Mouse (Mus musculus) midbrain, postnatal 0 days (tissue): ENCODE measurements around the gene Bhlha15. TPM values are rescaled to one million over a fixed set of nuclear protein-coding genes. Genes with fewer than 3 reads are reported as not detected.
A peak's percentile ranks its signal among the peaks of the same experiment; 100 is the strongest.

Experiments
- ATAC-seq: fragments of 200-750 bp; cut with Nextera tagmentation; 2 replicates; pipeline ENCODE4 v1.8.0; 2017; ENCODE audit warnings: moderate number of reproducible peaks, mild to moderate bottlenecking, moderate TSS enrichment, moderate library complexity; ENCODE audit not compliant: low FRiP score
- DNase-seq: peaks from one replicate; pipeline ENCODE4 v3.0.0-alpha.2; 2015; ENCODE audit warnings: low spot score
- H3K27ac ChIP-seq: fragments of 300-500 bp; sonication (generic); 2 replicates; pipeline ENCODE4 v1.5.1; 2014; ENCODE audit warnings: low read depth, mild to moderate bottlenecking, low read length, mixed read lengths
- H3K27me3 ChIP-seq: fragments of 300-500 bp; sonication (generic); 2 replicates; pipeline ENCODE4 v1.6.1; 2014; ENCODE audit warnings: low read length, control low read depth, mixed read lengths; ENCODE audit not compliant: insufficient read depth
- H3K36me3 ChIP-seq: fragments of 300-500 bp; sonication (generic); 2 replicates; pipeline ENCODE4 v1.6.1; 2014; ENCODE audit warnings: low read length, control low read depth, mixed read lengths; ENCODE audit not compliant: insufficient read depth
- H3K4me1 ChIP-seq: fragments of 300-500 bp; sonication (generic); 2 replicates; pipeline ENCODE4 v1.6.1; 2014; ENCODE audit warnings: mild to moderate bottlenecking, control low read depth, antibody characterized with exemption, low read length, mixed read lengths; ENCODE audit not compliant: insufficient read depth
- H3K4me2 ChIP-seq: fragments of 300-500 bp; sonication (generic); 2 replicates; pipeline ENCODE4 v1.6.1; 2014; ENCODE audit warnings: low read depth, mild to moderate bottlenecking, low read length, mixed read lengths; ENCODE audit not compliant: poor library complexity, severe bottlenecking
- H3K4me3 ChIP-seq: fragments of 300-500 bp; sonication (generic); 2 replicates; pipeline ENCODE4 v1.5.1; 2014; ENCODE audit warnings: low read depth, mild to moderate bottlenecking, low read length, moderate library complexity
- H3K9ac ChIP-seq: fragments of 300-500 bp; sonication (generic); replicated peaks from 2 replicates; pipeline ENCODE4 v1.6.1; 2014; ENCODE audit warnings: mild to moderate bottlenecking, low read length, moderate library complexity, mixed read lengths; ENCODE audit not compliant: poor library complexity, severe bottlenecking
- H3K9me3 ChIP-seq: fragments of 300-500 bp; sonication (generic); 2 replicates; pipeline ENCODE4 v1.6.1; 2016; ENCODE audit warnings: low read length, control low read depth
- CTCF ChIP-seq: IDR thresholded peaks from 2 replicates; pipeline ENCODE4 v1.5.1; 2016; ENCODE audit warnings: antibody characterized with exemption, mild to moderate bottlenecking
- WGBS: fragments of 180-500 bp; shearing (Covaris S2); extraction: QIAGEN DNeasy Blood & Tissue Kit; methylation state at CpG from one replicate; pipeline ENCODE4 v1.1.7; 2014; 5-methylcytosine and 5-hydroxymethylcytosine counted together
- polyA plus RNA-seq: library from polyadenylated mRNA; unstranded; fragments of >200 nt; fragmentation: Nextera tagmentation; extraction: Ambion mirVana; gene quantifications from 2 replicates; pipeline ENCODE4 v1.2.1, GENCODE M21; 2015
- total RNA-seq: library from RNA; depleted of rRNA; stranded (reverse); fragments of >200 nt; gene quantifications from 2 replicates; pipeline ENCODE4 v1.2.3, GENCODE M21; 2014

The Bhlha15 gene
- total and polyA plus RNA-seq, 2 experiments from 2014 or later: 0.09 TPM; not detected in 1

DNA sequence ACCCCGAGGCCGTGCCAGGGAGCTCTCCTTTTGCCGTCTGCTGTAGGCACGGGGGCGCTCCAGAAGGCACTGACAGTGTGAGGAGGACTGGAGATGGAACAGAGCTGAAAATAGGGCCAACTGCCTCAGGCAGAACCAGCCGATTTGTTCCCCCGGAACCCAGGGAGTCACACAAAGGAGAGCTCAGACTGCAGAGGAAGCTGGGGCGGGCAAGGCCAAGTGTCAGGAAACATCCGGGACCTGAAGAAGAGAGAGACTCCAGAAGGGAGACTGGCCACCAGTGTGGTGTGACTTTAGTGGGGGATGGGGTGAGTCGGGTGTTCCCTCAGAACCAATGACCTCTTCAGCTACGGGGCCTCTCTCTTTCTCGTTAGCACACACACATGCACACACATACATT lies 29.2 kb downstream of the Bhlha15 start:
- H3K36me3 ChIP-seq: peaks cover 21% of the 10 kb centered on the region
- H3K4me3 ChIP-seq: no peak overlapping the region
- DNase-seq (no peak), ATAC-seq (no peak)
- H3K27ac ChIP-seq: no peak overlapping the region
- peaks cover 9% of the 10 kb centered on the region; the same call in 1 of the 2 replicates for H3K4me1 ChIP-seq
- H3K4me2 ChIP-seq: no peak overlapping the region
- no peak overlapping the region for H3K9ac ChIP-seq
- 71% methylated on average over 12 of the region's 12 CpGs for WGBS
- no peaks in the 10 kb centered on the region for H3K9me3 ChIP-seq
- TF ChIP-seq CTCF: no peak
- no peaks in the 10 kb centered on the region for H3K27me3 ChIP-seq

DNA sequence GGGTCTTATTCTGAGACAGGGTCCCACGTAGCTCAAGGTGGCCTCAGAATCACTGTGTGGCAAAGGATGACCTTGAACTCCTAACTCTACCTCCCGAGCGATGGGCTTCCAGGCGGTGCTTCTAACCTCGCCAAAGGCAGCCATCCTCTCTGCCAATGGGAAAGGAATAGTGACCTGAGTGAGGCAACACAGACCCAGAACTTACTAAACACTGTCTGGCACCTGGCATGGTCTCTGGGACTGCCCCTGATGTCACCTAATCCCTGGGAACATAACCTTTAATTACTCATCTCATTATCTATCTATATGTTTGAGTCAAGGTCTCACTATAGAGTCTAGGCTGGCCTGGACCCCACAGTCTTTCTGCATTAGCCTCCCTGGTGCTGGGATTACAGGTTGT lies 29.9 kb downstream of the Bhlha15 start:
- H3K27me3 ChIP-seq: no peaks in the 10 kb centered on the region
- TF ChIP-seq CTCF: no peak
- H3K36me3 ChIP-seq: peaks cover 17% of the 10 kb centered on the region
- no peak overlapping the region for H3K4me3 ChIP-seq
- ATAC-seq: no peak
- DNase-seq: no peak
- H3K9ac ChIP-seq: no peak overlapping the region
- H3K27ac ChIP-seq: no peak overlapping the region
- peaks cover 10% of the 10 kb centered on the region; the same call in 1 of the 2 replicates for H3K4me1 ChIP-seq
- H3K9me3 ChIP-seq: no peaks in the 10 kb centered on the region
- 91% methylated on average over 5 of the region's 5 CpGs for WGBS
- H3K4me2 ChIP-seq: no peak overlapping the region

DNA sequence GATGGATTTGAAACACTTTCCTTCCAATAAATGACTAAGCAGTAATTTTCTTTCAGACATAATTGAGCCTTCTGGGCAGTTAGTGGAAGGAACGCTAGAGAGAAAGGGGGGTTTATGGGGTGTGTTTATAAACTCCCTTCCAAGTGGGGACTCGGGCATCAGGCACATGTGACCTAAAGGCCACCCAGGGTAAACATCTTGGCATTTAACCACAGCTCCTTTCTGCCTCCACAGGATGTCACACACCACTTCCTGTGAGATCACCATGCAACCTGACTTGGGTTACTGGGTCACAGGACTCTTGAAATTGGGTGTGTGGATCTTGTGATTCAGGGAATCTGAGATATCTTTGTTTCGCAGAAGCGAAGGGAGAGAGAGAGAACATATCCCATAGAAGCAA lies 31.2 kb downstream of the Bhlha15 start:
- no peak for TF ChIP-seq CTCF
- peaks cover 10% of the 10 kb centered on the region for H3K36me3 ChIP-seq
- H3K9ac ChIP-seq: no peak overlapping the region

DNA sequence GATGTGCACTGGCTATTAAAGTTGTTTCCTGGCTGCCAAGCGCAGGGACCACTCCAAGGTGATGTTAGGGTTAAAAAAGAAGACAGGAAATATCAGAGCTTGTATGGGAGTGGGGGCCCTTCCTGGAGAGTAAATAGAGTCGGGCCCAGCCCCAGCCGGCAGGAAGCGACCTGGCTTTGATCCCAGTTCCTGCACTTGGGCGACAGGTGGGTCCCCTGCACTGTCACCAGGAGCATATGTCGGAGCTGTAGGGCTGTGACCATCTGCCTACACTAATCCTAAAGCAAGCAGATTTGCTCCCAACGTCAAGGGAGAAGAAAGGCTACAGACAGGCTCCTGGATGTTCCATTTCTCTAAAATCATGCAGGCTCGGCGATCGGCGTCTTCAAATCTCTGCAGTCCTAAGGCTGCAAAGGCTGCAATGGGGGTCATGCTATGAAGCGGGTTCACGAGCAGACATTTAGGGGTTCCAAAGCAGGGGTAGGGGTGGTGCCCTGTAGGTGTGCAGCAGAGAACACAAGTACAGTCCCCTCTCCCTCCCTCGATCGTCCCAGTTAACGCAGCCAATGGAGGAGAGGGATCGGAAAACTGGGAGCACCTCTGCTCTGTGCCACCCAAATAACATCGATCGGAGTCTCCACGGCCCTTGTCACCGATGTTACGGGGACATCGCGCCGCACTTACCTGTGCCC lies 32.9 kb downstream of the Bhlha15 start:
- peaks cover 10% of the 10 kb centered on the region; the same call in 1 of the 2 replicates for H3K4me1 ChIP-seq
- no peaks in the 10 kb centered on the region for H3K36me3 ChIP-seq
- no peaks in the 10 kb centered on the region for H3K9me3 ChIP-seq
- 3% methylated on average over 25 of the region's 25 CpGs for WGBS
- peak; percentile 49 for DNase-seq
- no peaks in the 10 kb centered on the region for H3K27me3 ChIP-seq
- ATAC-seq: peak; percentile 74
- H3K9ac ChIP-seq: peak overlapping the region; percentile 81
- peak overlapping the region; percentile 67 for H3K27ac ChIP-seq
- peak overlapping the region; percentile 76 for H3K4me3 ChIP-seq
- no peak for TF ChIP-seq CTCF
- peak overlapping the region; percentile 93 for H3K4me2 ChIP-seq

More for the DNA sequence above, 31.2 kb downstream of the Bhlha15 start:
- Histone ChIP-seq H3K9me3 (no peaks in the 10 kb centered on the region), H3K4me3 (no peak overlapping the region), H3K4me2 (no peak overlapping the region), H3K27ac (no peak overlapping the region), H3K27me3 (no peaks in the 10 kb centered on the region), H3K4me1 (peaks cover 10% of the 10 kb centered on the region; the same call in 1 of the 2 replicates)
- 75% methylated on average over 4 of the region's 4 CpGs for WGBS
- DNase-seq (no peak), ATAC-seq (no peak)

DNA sequence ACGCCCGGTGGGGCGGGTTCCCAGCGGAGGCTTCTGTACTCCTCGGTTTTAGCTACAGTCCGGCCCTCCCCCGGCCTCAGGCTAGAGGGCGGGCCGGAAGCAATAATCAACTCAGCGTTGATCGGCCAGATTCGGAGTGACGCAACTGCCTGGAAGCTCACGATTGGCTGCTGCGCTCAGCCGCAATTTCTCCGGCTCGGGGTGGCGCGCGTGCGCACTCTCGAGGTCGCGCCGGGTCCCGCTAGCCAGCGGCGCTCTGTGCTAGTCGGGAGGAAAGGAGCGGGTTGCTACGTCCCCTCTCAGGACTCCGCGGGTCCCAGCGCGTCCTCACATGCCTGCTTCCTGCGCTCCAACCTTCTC lies 33.4 kb downstream of the Bhlha15 start, which contains the start of gene Tecpr1:
TSS of gene Tecpr1 (minus strand) at position 113 of the 360 bp plus-strand sequence.
- Histone ChIP-seq H3K36me3 (no peaks in the 10 kb centered on the region), H3K9me3 (no peaks in the 10 kb centered on the region), H3K9ac (peak within 1 kb of the TSS; percentile 81), H3K4me1 (peaks cover 10% of the 10 kb centered on the region; the same call in 1 of the 2 replicates), H3K27me3 (no peaks in the 10 kb centered on the region), H3K27ac (peak within 1 kb of the TSS; percentile 76), H3K4me3 (peak within 1 kb of the TSS; percentile 76), H3K4me2 (peak within 1 kb of the TSS; percentile 93)
- peak; percentile 96 for DNase-seq
- ATAC-seq: peak; percentile 94
- TF ChIP-seq CTCF: peak; percentile 32
- under 1% methylated on average over 37 of the region's 37 CpGs for WGBS
